Mouse (Mus musculus): ENCODE measurements around the gene Rhof. TPM values are rescaled to one million over a fixed set of nuclear protein-coding genes. Genes with fewer than 3 reads are reported as not detected.

Gene Rhof
- polyA plus RNA-seq, 1 experiment from 2014 or later = 3.2 TPM

- peak overlapping the region; percentile 100 for H3K4me2 ChIP-seq (ENCODE audit: low read length)
- H3K36me3 ChIP-seq (ENCODE audit: insufficient read depth, low read length) = no peaks in the 10 kb centered on the region
- ATAC-seq (replicated peaks; ENCODE audit: low FRiP score, low read depth) (peak; percentile 30), DNase-seq (ENCODE audit: low spot score) (peak; percentile 98)
- H3K4me1 ChIP-seq (replicated peaks; ENCODE audit: insufficient read depth, low read length) = peaks cover 41% of the 10 kb centered on the region
- H3K27ac ChIP-seq = peak overlapping the region; percentile 100
- under 1% methylated on average over 31 of the region's 31 CpGs for WGBS
- peak overlapping the region; percentile 98 for H3K9ac ChIP-seq (ENCODE audit: low read depth, low read length)
- H3K4me3 ChIP-seq (replicated peaks; ENCODE audit: low read depth, low read length) = peak overlapping the region; percentile 87
- TF ChIP-seq CTCF (IDR thresholded peaks at IDR 0.05; ENCODE audit: low read depth) = no peak; the same call in 1 of the 2 replicates
- H3K27me3 ChIP-seq (ENCODE audit: insufficient read depth, low read length) = no peaks in the 10 kb centered on the region
- H3K9me3 ChIP-seq (replicated peaks; ENCODE audit: low read length) = no peaks in the 10 kb centered on the region
Measured at GRCm38 (mm10) chr5:123140694-123141554, 8.4 kb upstream of the Rhof start.

- ATAC-seq (replicated peaks; ENCODE audit: low FRiP score, low read depth) = no peak
- under 1% methylated on average over 28 of the region's 28 CpGs for WGBS
- no peak for TF ChIP-seq CTCF (IDR thresholded peaks at IDR 0.05; ENCODE audit: low read depth)
- H3K9ac ChIP-seq (ENCODE audit: low read depth, low read length) = peak overlapping the region; percentile 94
- H3K4me3 ChIP-seq (replicated peaks; ENCODE audit: low read depth, low read length) = peak overlapping the region; percentile 87
- no peak for DNase-seq (ENCODE audit: low spot score)
- no peaks in the 10 kb centered on the region for H3K27me3 ChIP-seq (ENCODE audit: insufficient read depth, low read length)
- H3K4me2 ChIP-seq (ENCODE audit: low read length) = peak overlapping the region; percentile 100
- peak overlapping the region; percentile 100 for H3K27ac ChIP-seq
- H3K36me3 ChIP-seq (ENCODE audit: insufficient read depth, low read length) = no peaks in the 10 kb centered on the region
- no peaks in the 10 kb centered on the region for H3K9me3 ChIP-seq (replicated peaks; ENCODE audit: low read length)
- H3K4me1 ChIP-seq (replicated peaks; ENCODE audit: insufficient read depth, low read length) = peaks cover 43% of the 10 kb centered on the region
Measured at GRCm38 (mm10) chr5:123139722-123140627, 7.5 kb upstream of the Rhof start.

- ATAC-seq (replicated peaks; ENCODE audit: low FRiP score, low read depth) (no peak), DNase-seq (ENCODE audit: low spot score) (peak; percentile 92)
- H3K27me3 ChIP-seq (ENCODE audit: insufficient read depth, low read length) = no peaks in the 10 kb centered on the region
- no peak for TF ChIP-seq CTCF (IDR thresholded peaks at IDR 0.05; ENCODE audit: low read depth)
- H3K9ac ChIP-seq (ENCODE audit: low read depth, low read length) = peak overlapping the region; percentile 94
- peaks cover 43% of the 10 kb centered on the region for H3K4me1 ChIP-seq (replicated peaks; ENCODE audit: insufficient read depth, low read length)
- WGBS = under 1% methylated on average over 39 of the region's 39 CpGs
- no peaks in the 10 kb centered on the region for H3K9me3 ChIP-seq (replicated peaks; ENCODE audit: low read length)
- no peaks in the 10 kb centered on the region for H3K36me3 ChIP-seq (ENCODE audit: insufficient read depth, low read length)
- H3K4me2 ChIP-seq (ENCODE audit: low read length) = peak overlapping the region; percentile 100
- peak overlapping the region; percentile 87 for H3K4me3 ChIP-seq (replicated peaks; ENCODE audit: low read depth, low read length)
- peak overlapping the region; percentile 100 for H3K27ac ChIP-seq
Measured at GRCm38 (mm10) chr5:123138953-123139721, 6.6 kb upstream of the Rhof start.

GRCm38 (mm10) chr5:123138230-123138911 is 5.9 kb upstream of the Rhof start:
- H3K27ac ChIP-seq = peak overlapping the region; percentile 100
- peak; percentile 27; the same call in 1 of the 2 replicates for TF ChIP-seq CTCF (IDR thresholded peaks at IDR 0.05; ENCODE audit: low read depth)
- peaks cover 45% of the 10 kb centered on the region for H3K4me1 ChIP-seq (replicated peaks; ENCODE audit: insufficient read depth, low read length)
- H3K4me2 ChIP-seq (ENCODE audit: low read length) = peak overlapping the region; percentile 100
- WGBS = under 1% methylated on average over 30 of the region's 40 CpGs
- no peaks in the 10 kb centered on the region for H3K9me3 ChIP-seq (replicated peaks; ENCODE audit: low read length)
- ATAC-seq (replicated peaks; ENCODE audit: low FRiP score, low read depth) (peak; percentile 43), DNase-seq (ENCODE audit: low spot score) (peak; percentile 92)
- peak overlapping the region; percentile 94 for H3K9ac ChIP-seq (ENCODE audit: low read depth, low read length)
- no peaks in the 10 kb centered on the region for H3K36me3 ChIP-seq (ENCODE audit: insufficient read depth, low read length)
- peak overlapping the region; percentile 87 for H3K4me3 ChIP-seq (replicated peaks; ENCODE audit: low read depth, low read length)
- no peaks in the 10 kb centered on the region for H3K27me3 ChIP-seq (ENCODE audit: insufficient read depth, low read length)

GRCm38 (mm10) chr5:123137910-123138229 is 5.4 kb upstream of the Rhof start:
- Histone ChIP-seq H3K4me2 (ENCODE audit: low read length) (peak overlapping the region; percentile 100), H3K4me1 (replicated peaks; ENCODE audit: insufficient read depth, low read length) (peaks cover 45% of the 10 kb centered on the region), H3K36me3 (ENCODE audit: insufficient read depth, low read length) (no peaks in the 10 kb centered on the region), H3K27ac (peak overlapping the region; percentile 100), H3K9me3 (replicated peaks; ENCODE audit: low read length) (no peaks in the 10 kb centered on the region), H3K27me3 (ENCODE audit: insufficient read depth, low read length) (no peaks in the 10 kb centered on the region), H3K9ac (ENCODE audit: low read depth, low read length) (peak overlapping the region; percentile 94), H3K4me3 (replicated peaks; ENCODE audit: low read depth, low read length) (peak overlapping the region; percentile 87)
- 0% methylated on average over 6 of the region's 6 CpGs for WGBS
- TF ChIP-seq CTCF (IDR thresholded peaks at IDR 0.05; ENCODE audit: low read depth) = no peak
- DNase-seq (ENCODE audit: low spot score) (no peak), ATAC-seq (replicated peaks; ENCODE audit: low FRiP score, low read depth) (no peak)
